Mouse (Mus musculus): Measurements from ENCODE around the gene Rgl1.

The Rgl1 gene

GRCm38 (mm10) chr1:152511237-152511636, 254.9 kb downstream of the Rgl1 start:
- no peak for DNase-seq (ENCODE audit: low spot score in 2 of 2)

GRCm38 (mm10) chr1:152508481-152509220, 257.5 kb downstream of the Rgl1 start:
- no peak for DNase-seq (ENCODE audit: low spot score in 2 of 2)

GRCm38 (mm10) chr1:152506726-152507125, 259.4 kb downstream of the Rgl1 start:
- no peak for DNase-seq (ENCODE audit: low spot score in 2 of 2)

GRCm38 (mm10) chr1:152506175-152506574, 260.0 kb downstream of the Rgl1 start:
- DNase-seq (ENCODE audit: low spot score in 2 of 2): no peak

GRCm38 (mm10) chr1:152499802-152500201, 266.3 kb downstream of the Rgl1 start:
- no peak for DNase-seq (ENCODE audit: low spot score in 2 of 2)

- no peak for DNase-seq (ENCODE audit: low spot score in 2 of 2)
Observed at GRCm38 (mm10) chr1:152497581-152497980, 268.6 kb downstream of the Rgl1 start.

GRCm38 (mm10) chr1:152496831-152497230, 269.3 kb downstream of the Rgl1 start:
- no peak for DNase-seq (ENCODE audit: low spot score in 2 of 2)

GRCm38 (mm10) chr1:152492258-152492657, 273.9 kb downstream of the Rgl1 start:
- no peak for DNase-seq (ENCODE audit: low spot score in 2 of 2)

- DNase-seq (ENCODE audit: low spot score in 2 of 2): no peak
Observed at GRCm38 (mm10) chr1:152490842-152491241, 275.3 kb downstream of the Rgl1 start.

GRCm38 (mm10) chr1:152476126-152476525, 290.0 kb downstream of the Rgl1 start:
- no peak for DNase-seq (ENCODE audit: low spot score in 2 of 2)

- DNase-seq (ENCODE audit: low spot score in 2 of 2): no peak
Observed at GRCm38 (mm10) chr1:152468443-152468842, 297.7 kb downstream of the Rgl1 start.

Data from spleen, postnatal 10 days (tissue).